Mouse (Mus musculus): Measurements from ENCODE around the gene Smtn. TPM values are rescaled to one million over a fixed set of nuclear protein-coding genes. Genes with fewer than 3 reads are reported as not detected.

Gene Smtn
- 0.29 TPM for polyA plus RNA-seq (2014; fragmentation: Illumina TruSeq; extraction: RNeasy Lipid Tissue Mini Kit (QIAGEN cat#74804))

DNA sequence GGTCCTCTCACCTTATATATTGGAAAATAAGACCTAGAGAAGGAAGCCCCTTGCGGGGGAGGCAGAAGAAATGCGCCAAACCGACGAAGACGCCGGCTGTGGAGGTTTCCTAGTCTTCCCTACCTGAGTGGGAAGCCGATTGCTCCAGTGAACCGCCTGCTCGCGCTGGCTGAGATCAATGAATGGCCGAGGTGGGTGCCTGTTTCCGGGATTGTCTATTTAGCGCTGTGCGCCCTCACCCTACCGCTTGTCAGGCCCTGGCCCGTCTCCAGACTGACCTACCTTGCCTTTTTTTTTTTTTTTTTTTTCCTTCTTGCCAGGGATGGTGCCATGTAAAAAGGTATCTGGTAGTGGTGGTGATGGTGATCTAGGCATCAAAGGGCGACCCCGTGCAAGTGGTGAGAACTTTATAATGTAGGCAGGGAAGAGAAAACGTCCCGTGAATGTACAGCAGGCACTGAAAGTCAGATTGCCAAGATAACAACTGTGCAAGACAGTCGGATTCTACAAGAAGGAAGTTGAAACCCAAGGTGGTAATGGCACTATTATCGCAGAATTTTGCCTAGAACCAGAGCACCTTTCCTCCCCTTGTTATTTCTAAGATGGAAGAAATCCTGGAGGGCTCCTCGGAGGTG lies at the start of gene Smtn:
Gene Smtn (minus strand): TSS at position 162 of the 635 bp plus-strand sequence.

GRCm38 (mm10) chr11:3514529-3515054 lies 25.8 kb downstream of the Smtn start, which contains the start of gene Selenom:
Selenom (plus strand) TSS chr11:3514684.

GRCm38 (mm10) chr11:3487952-3488570 lies 52.4 kb downstream of the Smtn start, which contains the start of gene Pla2g3:
Pla2g3 (plus strand) TSS chr11:3488284.

Other genes with a start within 250 kb of the Smtn start
- gene Pik3ip1, start 210.2 kb downstream of the Smtn start, polyA plus RNA-seq (2014; fragmentation: Illumina TruSeq; extraction: RNeasy Lipid Tissue Mini Kit (QIAGEN cat#74804)), result 14.0 TPM
- gene Limk2, start 131.4 kb downstream of the Smtn start, polyA plus RNA-seq (2014; fragmentation: Illumina TruSeq; extraction: RNeasy Lipid Tissue Mini Kit (QIAGEN cat#74804)), result 7.1 TPM
- gene Rnf185, start 88.2 kb downstream of the Smtn start, polyA plus RNA-seq (2014; fragmentation: Illumina TruSeq; extraction: RNeasy Lipid Tissue Mini Kit (QIAGEN cat#74804)), result 35.6 TPM
- gene Pla2g3, start 52.3 kb downstream of the Smtn start, polyA plus RNA-seq (2014; fragmentation: Illumina TruSeq; extraction: RNeasy Lipid Tissue Mini Kit (QIAGEN cat#74804)), result not detected
- gene Inpp5j, start 35.8 kb downstream of the Smtn start, polyA plus RNA-seq (2014; fragmentation: Illumina TruSeq; extraction: RNeasy Lipid Tissue Mini Kit (QIAGEN cat#74804)), result 0.17 TPM
- gene Selenom, start 25.9 kb downstream of the Smtn start, polyA plus RNA-seq (2014; fragmentation: Illumina TruSeq; extraction: RNeasy Lipid Tissue Mini Kit (QIAGEN cat#74804)), result 0.68 TPM
- 44.1 TPM for gene Morc2a, start 108.6 kb upstream of the Smtn start, polyA plus RNA-seq (2014; fragmentation: Illumina TruSeq; extraction: RNeasy Lipid Tissue Mini Kit (QIAGEN cat#74804))